Mouse (Mus musculus) spleen, postnatal 4 days (tissue): ENCODE measurements around the gene Fam111a.

ENCODE experiments used
- DNase-seq, 2 experiments: peaks; one replicate each; pipeline ENCODE4 v3.0.0; 2022; ENCODE audit warnings: low spot score in 2 of 2

Fam111a gene

DNA sequence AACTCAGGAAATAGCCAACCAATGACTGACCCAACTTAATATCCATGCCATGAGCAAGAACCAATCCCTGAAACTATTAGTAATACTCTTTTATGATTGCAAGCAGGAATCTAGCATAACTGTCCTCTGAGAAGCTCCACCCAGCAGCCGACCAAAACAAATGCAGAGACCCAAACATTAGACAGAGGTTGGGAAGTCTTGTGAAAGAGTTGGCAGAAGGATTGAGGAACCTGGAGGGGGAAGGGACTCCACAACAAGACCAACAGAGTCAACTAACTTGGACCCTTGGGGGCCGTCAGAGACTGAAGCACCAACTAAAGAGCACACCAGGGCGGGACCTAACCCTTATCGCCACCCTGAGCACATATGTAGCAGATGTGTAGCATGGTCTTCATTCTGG, 12.7 kb downstream of the Fam111a start:
- no peak for DNase-seq

DNA sequence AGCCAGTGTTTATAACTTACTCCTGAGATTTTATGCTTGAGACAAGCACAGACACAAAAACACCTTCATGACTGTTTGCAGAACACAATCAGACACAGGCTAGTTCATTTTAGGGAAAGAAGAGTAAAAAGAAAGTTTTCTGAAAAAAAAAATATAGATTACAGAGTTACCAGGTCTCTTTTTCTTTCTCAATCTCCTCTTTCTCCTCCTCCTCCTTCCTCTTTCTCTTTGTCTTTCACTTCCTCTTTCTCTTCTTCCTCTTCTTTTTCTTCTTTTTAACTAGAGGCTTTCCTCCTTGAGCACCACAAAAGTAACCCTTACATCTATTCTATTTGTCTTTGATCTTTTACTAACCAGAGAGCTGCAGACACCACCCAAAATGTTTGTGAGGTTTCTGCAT, 18.7 kb downstream of the Fam111a start:
- DNase-seq: no peak

DNA sequence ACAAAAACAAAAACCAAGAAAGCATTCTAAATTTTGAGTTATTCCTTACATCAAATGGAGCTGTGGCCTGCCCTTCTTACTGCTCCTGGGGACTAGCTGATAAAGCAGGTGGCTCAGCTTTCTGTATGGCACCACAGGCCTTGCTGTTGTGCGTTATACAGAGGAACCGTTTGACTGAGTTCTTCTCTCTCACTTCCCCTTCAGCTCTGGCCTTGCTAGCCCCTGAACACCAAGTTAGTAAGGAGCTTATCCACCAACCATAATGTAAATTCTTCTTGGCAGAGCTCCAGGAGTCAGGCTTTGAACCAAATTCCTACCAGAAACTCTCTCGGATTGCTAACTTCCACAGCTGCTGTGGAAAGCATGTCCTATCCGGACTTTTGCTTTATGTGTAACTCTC, 21.5 kb downstream of the Fam111a start:
- no peak for DNase-seq

DNA sequence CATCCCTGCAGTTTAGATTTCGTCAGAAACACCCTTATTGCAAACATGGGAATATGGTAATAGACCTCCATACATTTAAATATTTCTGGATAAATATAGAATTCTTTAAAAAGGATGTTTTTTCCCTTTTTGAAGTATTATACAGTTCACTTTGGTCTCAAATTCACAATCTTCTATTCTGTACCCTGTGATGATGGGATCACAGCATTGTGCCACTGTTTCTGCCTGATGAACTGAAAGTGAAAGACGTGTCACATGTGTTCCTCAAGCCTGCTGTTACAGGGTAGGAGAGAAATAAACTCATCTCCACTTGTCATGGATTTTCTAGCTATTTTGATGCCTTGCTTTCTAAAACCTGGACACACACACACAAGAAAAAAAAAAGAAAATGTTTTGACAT, 25.3 kb downstream of the Fam111a start:
- no peak for DNase-seq

DNA sequence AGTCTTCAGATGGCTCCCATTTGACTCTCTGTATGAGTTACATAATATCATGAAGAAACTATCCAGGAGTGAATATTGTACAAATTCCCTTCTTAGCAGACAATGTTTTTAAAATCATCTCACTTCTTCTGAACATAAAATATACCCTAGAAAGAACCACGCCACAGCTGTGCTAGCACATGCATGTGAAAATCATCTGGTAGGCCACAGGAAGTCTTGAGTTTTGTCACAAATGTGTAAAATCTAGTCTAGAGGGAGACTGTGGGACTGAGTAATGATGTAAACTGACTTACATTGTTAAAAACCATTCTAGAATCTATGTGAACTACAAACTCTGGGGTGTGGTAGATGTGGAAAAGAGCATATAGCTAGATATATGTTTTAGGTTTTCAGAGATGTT, 26.1 kb downstream of the Fam111a start:
- DNase-seq: no peak

DNA sequence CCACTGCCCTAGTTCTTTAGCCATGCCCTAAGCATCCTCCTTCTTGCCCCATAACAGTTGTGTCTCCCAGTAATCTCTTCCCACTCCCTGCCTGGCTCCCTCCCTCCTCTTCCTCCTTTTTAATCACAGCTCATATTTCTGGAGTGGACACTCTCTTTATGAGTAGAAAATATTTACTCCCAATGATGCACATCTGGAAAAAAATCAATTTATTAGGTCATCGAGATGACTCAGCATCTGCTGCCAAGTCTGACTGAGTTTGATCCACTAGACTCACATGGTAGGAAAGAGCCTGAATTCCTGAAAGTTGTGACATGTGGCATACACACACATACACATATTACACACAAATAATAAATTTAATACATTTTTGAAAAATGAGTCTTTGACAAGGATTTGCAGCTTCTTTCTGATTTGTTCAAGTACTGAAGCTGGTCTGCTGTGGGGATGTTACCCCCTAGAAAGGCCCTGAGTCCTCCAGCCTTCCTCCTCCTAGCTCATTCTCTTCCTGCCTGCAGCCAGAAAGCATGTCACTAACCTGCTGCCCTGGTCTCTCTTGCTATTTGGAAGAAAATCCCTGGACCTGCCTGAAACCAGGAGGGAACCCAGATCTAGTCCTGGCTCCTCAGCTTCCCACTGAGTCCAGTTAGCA, 27.2 kb downstream of the Fam111a start:
- no peak for DNase-seq

DNA sequence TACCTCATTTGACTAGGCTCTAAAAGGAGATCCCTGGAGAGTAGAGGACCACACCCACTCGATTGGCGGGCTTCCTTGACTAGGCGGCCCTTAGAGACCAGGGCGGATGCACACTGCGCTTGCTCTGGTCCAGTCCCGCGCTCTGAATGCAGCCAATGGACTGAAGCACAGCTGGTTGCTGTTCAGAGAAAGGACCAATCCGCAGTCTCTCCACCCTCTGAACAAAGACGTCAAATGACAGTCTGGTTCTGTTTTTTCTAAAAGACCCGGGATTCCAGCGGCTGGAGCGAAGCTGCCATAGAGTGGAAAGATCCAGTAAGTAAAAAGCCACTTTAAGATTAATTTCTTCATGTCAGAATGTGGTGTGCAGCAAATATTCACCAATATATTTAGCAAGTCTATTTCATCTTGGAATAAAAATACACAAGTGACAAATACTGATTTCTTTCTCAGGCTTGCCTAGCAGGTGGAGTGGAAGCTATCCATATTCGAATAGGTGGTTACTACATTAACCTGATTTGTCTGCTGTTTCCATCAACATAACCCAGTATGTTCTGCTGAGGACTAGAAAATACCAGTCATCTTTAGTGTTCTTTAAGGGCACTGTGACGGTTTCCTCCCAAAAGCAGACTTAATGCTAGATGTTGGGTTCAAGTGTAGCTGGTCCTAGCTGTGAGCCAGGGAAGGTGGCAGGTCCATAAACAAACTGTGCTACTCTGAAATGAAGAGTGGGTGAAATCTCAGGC, 27.9 kb downstream of the Fam111a start:
- peak; percentile 90 to 92 for DNase-seq

DNA sequence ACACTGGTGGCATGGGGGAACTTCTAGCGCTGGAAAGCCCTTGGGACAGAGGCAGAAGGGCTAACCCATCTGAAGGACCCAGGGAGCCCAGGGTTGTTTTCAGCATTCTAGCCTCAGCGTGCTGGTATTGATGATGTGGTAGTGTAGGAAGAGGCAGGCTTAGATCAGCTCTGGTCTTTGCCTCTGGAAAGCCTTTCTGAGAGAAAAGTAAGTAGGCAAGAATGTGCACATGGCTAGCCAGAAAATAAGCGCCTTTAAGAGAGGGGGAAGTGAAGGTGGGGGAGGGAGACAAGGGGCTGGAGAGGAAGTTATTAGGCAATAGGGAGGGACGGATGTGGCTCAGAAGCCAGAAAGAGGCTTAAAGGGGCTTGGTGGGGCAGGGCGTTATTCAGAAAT, 28.5 kb downstream of the Fam111a start:
- peak; percentile 40 to 72 for DNase-seq

DNA sequence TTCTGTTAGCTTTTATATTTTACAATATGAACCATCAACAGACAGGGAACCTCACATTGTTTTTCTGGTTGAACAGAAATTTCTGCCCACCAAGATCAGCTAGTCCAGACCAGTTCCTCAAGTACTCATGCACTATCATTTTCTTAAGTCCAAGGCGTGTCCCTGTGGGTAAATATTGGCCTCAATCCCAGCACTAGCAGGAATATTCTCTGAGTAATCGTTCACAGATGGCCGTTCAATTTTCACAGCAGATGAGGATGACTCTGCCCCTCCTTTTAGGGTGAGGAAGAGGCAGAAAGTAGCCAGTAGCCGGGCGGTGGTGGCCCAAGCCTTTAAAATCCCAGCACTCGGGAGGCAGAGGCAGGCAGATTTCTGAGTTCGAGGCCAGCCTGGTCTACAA, 29.6 kb downstream of the Fam111a start:
- DNase-seq: peak in 1 of 2 experiments; percentile 66

DNA sequence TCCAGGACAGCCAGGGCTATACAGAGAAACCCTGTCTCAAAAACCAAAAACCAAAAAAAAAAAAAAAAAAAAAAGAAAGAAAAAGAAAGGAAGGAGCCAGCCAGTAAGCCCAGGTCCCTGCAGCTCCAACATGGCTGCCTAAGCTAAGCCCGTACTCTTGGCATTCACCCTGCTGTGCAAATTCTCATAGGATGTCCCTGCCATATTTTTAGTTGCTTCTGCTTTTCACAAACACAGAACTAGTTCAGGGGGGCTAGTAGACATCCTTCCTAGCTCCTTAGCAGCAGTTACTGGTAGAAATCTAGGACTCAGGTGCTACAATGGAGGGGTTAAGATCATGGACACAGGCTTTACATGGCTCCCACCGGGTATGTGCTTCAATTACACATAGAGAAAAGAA, 30.0 kb downstream of the Fam111a start:
- DNase-seq: no peak

DNA sequence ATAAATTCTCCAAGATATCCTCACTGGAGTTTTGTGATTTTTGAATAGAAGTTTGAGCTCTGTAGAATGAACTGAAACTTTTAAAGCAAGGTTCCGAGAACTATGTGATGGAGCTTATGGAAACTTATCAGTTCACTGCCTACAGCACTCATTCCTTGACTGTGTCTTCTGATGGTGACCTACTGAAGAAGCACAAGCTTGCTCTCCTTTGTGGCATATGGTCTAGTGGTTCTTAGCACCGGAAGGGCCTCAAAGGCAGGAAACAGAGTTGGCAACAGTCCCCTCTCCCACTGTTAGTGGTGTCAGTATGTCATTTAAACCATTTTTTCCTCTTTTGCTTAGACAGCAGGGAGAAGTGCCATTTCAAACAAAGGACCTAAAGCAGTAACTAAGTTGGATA, 31.1 kb downstream of the Fam111a start:
- DNase-seq: no peak

DNA sequence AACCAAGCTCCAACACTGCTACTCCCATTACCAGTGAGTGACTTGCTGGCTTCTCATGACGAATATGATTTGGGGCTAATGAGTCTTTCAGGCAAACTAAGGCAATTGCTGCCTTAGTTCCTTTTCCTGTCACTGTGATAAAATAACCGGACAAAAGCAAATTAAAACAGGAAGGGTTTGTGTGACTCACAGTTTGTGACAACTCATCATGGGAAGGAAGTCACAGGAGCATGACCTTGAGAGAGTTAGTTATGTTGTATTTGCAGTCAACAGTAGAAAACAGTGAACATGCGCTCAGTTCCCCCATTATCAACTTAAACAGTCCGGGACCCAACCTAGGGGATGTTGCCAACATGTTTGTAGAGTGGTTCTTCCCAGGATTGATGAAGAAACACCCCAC, 39.8 kb downstream of the Fam111a start:
- no peak for DNase-seq

DNA sequence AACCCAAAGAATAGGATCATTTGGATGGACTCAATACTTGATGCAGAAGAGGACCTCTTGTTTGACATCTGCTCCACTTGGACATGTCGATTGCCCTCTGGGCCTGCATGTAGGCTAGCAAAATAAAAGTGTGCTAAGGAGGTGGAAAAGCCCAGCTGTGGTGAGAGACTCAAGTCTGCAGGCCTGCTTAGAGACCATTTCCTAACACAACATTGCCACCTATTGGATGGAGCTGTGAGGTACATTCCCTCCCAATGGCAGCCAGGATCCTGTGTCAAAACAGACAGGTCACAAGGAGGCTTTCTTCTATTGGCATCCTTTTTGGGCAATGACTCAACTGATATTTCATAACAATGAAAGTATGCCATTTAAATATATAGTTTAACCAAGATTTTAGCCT, 46.4 kb downstream of the Fam111a start:
- DNase-seq: peak; percentile 64 to 74

DNA sequence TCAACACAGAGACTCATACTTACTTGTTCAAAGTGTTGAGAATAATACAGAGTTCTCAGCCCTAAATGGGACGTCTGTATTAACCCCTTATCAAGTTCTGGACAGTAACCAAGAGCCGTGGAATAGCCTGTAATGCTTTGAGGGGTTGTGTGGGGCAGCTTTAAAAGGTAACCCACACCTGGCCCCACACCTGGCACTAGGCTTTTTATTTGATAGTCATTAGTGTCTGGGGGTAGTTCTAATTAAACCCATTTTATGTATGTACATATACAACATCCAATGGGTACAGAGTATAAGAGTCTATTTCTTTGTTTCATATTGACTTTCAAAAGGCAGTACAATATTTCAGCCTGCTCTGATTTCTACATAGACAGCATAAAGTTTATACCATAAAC, 49.6 kb downstream of the Fam111a start:
- DNase-seq: no peak

DNA sequence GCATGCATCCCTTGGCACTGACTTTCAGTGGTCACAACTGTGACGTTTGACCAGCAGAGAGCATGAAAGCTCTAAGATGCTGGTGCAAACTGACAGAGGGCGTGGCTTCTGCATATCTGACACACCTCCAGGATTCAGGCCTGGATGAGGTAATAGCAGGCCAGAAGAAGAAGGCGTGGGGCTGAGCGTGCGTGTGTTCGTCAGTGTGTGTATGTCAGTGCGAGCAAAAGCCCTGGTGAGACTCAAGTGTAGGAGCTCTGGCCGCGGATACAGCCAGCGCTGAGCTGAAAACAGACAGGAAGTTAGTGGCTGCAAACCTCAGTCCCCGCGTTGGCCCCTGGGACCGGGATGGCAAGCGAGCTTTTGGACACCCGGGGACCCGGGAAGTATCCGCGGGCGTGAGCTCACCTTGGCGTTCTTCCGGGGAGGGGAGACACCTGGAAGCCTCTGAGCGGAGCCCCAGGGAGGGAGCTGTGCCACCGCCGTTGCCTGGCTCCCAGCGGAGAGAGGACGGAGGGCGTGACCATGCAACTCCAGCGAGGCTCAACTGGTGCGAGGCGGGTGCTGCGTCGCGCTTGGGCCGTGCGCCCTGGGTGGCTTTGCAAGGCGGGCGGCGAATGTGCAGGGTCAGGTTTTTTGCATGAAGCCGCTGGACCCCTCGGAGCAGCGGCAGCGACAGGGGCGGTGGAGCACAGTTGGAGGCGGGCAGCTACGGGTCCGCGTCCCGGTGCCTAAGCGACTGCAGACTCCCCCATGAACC, 50.2 kb downstream of the Fam111a start:
- DNase-seq: peak; percentile 28 to 71

DNA sequence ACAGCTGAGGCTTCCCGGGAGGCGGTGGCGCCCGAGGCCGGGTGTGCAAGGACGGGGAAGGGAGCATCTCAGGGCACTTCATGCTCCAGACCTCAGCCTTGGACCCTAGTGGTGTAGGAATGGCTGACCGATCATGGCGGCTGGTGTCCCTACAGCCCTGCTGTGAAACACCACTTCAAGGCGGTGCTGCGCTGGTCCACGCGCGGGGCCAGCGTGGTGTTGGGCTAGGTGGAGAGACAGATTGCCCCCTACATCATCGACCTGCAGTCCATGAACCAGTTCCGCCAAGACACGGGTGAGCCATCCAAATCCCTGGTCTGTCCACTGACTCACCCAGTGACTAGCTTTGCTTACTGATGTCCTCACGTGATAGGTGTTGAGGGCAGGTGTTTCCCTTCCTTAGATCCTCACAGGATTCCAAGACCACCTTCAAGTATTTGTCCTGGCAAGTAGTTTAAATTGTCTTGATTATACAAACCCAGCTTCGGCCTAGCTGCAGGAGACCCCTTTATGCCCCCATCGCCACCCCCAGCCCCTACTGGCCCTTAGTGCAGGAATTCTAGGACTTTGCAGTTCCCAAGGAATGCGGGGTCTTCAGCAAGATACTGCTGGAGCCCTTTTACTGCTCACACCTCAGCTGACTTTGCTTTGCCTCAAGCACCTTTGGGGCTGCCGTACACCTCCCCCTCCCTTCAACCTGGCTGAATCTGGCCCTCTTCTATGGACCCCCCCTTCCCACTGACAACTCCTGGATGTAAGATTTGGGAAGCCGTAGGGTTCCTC, 50.9 kb downstream of the Fam111a start:
- DNase-seq: no peak

DNA sequence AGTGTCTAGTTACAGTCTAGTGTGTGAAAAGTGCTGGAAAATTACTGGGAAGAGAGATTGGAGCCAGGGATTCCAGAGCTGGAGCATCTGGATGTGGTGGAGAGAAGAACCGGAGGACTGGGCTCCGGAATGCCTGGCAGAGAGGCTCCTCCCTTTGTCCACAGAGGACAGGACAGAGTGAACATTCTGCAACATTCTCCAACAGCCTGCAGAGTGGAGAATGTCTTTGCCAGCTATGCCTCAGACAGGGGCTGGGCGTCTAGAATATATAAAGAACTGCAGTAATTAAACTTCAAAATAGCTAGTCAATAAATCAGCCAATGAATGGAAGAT, 51.5 kb downstream of the Fam111a start:
- no peak for DNase-seq

DNA sequence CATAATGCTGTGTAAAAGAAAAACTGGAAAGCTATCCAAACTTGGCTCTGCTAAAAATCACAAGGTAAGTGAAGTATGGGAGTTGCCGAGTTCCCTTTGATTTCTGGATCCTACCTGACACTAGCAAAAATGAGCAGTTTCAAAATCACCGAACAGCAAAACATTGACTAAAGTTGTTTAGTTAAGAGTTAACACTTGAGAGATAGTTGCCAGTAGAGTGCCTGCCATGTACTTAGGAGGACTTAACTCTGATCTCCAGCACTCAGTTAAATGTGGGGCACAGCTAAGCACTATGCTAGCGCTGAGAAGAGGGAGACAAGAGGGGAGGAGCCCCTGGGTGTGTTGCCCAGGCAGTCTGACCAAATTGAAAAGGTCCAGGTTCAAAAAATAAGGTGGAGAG, 53.1 kb downstream of the Fam111a start:
- no peak for DNase-seq

DNA sequence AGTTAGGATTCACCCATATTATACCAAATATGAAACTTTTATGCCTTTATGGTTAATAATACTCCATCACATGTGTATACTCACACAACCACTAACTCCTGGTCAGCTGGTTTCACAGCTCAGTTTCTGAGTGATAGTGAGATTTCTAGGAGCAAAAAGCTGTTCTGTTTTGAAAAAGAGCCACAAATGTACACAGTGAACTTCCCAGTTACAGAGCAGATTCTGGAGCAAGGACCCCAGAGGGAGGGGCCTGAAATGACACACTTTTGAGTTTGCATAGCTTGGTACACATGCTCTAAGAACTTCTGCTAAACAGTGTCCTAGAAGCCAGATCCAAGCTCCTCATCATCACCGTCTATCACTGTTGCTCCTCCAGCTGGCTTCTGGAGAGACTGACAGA, 54.1 kb downstream of the Fam111a start, which contains the start of gene Gm4952:
Gene Gm4952 (plus strand): TSS at position 301 of the 400 bp plus-strand sequence.
- DNase-seq: no peak

DNA sequence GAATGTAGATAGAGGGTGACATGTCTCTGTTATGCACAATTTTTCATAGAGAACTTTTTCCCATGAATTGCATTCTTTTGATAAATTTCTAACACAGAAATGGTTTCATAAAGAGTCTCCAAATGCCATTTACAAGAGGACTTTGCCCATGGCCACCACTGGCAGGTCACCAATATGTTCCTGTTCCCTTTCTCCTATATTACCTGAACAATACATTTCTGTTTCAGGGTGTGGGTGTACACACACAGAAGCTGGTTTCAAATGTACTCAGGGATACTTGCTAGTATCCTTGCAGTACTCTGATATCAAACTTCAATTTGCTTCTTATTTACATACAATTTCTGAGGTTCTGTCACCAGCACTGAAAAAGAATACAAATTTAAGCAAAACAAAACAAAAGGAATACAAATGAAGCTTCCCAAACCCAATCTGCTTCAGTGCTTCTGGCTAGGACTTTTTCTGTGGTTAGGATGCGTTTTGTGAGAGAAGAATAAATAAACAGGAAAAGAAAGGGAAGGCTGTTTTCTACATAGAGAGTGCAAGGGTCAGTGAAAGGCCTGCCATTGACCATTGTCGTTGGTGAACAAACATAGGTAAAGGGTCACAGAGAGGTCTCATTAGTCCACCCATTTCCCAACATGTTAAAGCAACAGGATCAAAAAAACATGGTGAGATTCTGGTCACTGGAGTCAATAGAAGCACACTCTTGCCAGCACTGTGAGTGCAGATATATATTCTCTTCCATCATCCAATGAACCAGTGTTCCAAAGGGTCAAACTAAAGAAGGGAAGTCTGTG, 55.3 kb downstream of the Fam111a start:
- no peak for DNase-seq

DNA sequence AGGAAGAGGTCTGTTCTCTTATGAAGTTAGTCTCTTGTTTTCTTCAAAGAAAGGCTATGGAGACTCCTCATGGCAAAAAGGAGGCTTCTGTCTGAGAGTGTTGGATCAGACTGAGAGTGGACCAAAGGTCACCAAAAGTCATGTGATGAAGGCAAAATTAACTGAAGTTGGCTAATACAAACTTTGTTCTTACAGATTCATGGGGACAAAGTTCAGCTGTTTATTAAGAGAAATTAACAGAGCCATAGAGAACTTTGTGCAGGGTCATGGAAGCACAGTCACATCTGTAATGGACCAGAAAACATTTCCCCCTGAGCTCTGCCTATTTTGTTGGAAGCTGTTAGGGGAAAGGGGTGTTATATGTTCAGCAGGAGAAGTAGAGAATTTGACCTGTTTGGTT, 62.8 kb downstream of the Fam111a start:
- no peak for DNase-seq
